Mouse (Mus musculus) fibroblast of lung, adult 2 months (primary cell): ENCODE measurements around the gene Bcat1.

Experiments used
- DNase-seq: peaks from one replicate; pipeline ENCODE4 v3.0.0-alpha.2; 2011; ENCODE audit warnings: low read depth

The Bcat1 gene

DNA sequence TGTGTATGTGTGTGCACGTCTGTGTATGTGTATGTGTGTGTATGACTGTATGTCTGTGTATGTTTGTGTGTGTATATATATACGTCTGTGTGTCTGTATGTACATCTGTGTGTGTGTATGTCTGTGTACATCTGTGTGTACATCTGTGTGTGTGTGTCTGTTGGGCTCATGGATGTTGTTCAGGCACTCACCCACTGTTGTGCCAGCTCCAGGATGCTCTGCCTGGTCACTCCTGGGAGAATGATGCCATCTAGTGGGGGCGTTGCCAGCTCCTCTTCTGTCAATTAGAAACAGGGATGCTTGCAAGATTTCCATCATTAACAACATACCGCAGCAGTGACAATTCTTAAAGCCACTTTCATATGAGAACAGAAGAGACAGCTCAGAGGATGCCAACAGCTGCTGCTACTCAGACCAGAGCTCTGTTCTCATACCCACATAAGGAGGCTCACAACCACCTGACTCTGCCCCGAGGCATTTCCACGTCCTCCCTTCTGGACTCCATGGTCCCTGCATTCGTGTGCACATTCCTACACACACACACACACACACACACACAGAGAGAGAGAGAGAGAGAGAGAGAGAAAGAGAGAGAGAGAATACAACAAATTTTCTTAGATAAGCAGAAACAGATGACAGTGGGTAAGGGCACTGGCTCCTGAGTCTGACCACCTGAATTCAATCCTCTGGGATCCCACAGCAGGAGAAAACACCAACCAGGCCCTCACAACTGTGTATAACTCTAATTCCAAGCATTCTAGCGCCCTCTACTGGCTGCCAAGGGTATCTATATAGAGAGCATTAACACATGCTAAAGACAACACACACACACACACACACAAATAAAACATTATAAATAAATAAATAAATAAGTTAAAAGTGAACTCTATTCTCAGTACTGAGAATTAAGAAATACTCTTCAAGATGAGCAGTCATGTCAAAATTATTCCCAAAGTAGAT is 65.8 kb downstream of the Bcat1 start:
- no peak for DNase-seq

DNA sequence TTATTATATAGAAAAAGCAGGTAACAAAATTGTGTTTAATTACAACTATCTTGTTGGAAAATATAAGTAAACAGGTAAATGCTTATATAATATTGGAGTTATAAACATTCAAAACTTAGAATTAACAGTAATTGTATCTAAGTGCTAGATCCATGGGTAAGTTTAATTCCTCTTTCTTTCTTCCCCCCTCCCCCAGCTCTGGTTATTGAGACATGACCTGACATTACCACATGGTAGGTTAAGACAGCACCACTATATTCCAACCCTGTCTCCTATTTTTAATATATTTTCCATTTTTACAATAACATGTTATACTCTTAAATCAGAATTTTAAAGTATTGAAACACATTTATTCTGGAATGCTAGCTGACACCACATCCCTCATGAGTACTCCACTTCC is 72.5 kb downstream of the Bcat1 start:
- DNase-seq = no peak

DNA sequence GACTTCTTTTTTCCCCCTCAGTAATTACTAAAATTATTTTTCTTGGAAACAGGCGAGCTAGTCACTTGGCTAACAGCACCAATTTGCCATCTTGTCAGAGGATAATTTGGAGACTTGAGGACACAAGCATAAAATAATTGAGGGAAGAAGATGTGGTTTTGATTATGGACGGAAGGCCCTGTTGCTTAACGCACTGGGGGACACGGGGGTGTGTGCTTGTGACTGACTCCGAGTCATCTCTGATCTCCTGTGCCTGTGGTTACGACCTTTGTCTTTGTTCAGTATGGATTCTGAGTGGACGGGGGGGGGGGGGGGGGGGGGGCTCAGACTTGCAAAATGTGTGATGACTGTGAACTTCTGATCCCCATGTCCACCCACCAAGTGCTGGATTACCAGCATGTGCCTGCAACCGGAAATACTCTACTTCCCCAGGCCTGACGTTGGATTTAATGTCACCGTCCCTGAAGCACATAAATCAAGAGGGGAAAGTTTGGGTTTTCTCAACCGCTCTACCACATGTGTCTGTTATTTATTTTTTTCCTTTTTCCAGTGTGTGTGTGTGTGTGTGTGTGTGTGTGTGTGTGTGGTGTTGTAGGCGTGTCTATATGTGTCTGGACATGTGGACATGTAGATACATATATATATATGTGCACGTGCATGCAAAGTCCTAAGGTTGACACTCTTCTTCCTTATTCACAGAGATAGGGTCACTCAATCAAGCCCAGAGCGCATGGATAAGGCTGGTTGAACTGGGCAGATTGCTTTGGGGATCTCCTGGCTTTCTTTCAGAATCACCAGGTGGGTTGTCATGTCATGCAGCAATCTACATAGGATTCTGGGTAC is 73.7 kb downstream of the Bcat1 start:
- DNase-seq = no peak

DNA sequence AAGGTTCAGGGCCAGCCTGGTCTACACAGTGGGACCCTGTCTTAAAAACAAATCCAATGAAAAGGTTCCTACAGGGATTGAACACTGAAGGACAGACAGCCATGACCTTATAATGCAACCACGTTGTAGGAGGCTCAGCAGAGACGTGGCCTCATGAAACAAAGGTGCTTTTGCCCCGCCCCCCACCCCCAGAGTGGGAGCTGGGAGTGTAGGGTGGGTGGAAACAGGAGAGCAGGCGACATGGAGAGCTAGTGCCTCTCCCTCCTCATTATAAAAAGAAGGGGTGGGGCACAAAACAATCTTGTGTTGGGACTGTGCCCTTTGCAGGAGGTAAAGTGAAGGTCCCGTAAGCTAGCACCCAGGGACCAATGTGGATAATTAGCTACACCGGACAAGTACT is 74.5 kb downstream of the Bcat1 start:
- no peak for DNase-seq

DNA sequence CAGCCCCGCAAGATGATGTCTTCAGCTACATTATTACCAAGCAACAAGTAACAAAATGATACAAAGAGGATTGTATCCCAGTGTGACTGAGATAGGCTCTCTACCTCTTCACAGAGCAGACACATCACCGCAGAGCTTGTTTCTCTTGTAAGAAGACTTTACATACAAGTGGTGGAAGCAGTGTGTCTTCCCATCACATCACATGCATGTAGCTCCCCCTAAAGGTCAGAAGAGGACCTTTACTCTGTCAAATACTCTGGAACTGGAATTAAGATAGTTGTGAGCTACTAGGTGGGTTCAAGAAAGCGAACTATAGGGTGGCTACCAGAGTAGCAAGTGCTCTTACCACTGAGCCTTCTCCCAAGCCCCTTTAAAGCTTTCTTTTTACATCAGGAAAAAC is 78.8 kb downstream of the Bcat1 start:
- no peak for DNase-seq

DNA sequence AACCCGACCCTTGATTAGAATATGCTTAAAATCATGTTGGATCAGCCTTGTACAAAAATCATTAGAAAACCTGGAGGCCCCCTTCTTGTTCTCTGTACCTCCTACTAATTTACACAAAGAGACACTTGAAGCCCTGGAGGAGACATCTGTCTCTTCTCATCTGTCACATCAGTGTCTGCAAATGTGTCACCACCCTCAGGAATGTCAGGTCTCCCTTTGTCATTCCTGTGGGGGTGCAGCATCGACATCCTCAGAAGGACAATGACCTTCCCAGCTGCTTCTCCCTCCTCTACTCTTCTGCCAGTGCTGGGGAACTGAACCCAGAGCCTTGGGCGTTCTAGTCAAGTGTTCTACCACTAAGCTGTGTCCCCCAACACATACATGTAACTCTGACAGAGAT is 83.9 kb downstream of the Bcat1 start:
- no peak for DNase-seq

DNA sequence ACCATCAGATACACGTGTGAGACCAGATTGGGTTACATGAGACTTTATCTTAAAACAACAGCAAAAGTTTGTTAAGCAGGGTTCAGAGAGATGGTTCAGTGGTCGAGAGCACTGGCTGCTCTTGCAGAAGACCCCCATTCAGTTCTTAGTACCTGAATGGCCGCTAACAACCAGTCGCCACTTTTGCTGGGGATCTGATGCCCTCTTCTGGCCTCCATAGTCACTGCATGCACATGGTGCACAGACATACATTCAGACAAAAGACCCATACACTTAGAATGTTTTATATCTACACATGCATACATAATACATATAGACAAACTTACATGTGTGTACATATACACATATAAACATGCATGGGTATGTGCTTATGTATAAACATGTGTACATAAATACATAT is 86.8 kb downstream of the Bcat1 start:
- DNase-seq = no peak

DNA sequence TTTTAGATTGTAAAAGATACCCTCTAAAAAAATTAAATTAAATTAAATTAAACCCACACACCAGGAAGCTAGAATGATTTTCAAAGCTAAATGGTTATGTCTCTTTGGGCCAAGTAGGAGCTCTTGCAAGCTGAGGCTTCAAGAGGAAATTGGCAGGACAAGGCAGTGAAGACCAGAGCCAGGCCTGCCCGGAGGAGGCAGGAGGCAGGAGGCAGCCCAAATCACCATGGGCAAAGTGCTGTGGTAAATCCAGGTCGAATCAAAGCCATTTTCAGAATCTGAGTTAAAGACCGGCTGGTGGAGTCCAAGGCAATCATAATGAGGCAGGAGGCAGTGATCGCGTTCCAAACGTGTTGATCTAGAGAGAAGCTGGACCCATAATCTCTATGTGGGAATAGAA is 88.3 kb downstream of the Bcat1 start:
- DNase-seq = no peak

DNA sequence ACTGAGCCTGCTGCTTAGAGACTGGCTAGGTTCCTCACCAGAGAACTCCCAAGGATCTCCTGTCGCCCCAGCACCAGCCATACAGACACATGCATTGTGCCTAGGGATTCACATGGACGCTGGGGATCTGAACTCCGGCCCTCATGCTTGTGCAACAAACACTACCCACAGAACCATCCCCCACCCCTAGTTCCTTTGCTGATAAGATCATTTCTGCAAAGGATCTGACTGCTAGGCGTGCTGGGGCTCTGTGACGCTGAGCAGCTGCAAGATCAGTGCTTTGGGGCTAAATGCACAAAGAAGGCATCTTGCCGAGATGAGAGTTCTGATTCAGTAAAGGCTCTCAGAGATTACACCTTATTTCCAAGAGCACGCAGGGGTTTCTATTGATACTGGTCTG is 88.8 kb downstream of the Bcat1 start:
- no peak for DNase-seq

DNA sequence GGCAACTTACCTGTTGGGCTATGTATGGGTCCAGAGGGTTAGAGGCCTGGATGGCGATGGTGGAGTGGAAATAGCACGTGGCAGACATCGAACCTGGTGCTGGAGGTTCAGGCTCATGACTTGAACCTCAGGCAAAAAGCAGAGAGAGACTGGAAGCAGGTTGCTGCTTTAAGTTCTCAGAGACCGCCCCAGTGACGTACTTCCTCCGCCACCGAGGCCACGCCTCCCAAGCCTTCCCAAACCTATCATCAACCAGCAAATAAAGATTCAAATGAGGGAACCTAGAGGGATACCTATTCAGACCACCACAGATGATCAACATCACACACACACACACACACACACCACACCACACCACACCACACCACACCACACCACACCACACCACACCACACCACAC is 91.8 kb downstream of the Bcat1 start:
- DNase-seq = no peak

DNA sequence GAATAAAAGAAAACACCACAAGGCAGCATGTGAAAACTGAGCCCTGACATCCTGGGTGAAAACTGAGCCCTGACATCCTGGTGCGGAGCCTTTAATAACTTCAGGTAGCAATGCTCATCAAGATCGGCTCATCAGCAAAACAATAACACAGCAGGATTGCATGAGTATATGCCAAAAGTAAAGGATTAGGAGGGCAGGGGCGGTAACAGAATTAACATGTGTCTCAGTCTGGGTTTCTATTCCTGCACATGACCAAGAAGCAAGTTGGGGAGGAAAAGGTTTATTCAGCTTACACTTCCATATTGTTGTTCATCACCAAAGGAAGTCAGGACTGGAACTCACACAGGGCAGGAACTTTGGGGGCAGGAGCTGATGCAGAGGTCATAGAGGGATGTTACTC is 93.9 kb downstream of the Bcat1 start:
- DNase-seq = no peak

DNA sequence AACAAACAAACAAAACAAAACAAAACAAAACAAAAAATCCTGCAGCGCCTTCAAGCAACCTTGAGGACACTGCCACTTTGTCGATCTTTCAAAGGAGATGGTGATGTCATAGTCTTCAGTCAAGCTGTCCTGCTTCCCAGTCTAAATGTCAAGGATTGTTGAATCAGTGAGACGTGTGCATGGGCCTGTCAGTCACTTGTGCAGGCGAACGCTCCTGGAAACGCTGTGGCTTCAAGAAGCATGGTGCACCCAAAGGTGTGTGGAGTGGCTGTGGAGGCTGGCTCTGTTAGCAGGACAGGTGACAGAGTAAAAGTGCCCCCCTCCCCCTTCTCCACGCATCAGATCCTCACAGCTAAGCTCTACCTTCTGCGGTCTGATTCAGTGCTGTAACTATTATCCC is 103.6 kb downstream of the Bcat1 start:
- no peak for DNase-seq

DNA sequence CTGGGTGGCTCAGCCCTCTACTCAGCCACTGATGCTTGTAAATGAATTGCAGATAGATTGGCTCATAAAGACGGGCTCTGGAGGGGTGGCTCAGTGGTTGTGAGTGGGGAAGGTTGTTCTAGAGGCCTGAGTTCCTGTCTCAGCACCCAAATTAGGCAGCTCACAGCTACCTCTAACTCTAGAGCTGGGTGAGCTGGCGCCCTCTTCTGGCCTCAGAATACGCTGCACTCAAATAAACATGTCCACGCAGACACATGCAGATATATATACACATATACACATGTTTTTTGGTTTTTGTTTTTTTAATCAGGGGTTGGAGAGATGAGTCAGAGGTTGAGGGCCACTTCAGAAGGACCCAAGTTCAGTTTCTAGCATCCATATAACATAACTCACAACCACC is 105.1 kb downstream of the Bcat1 start:
- no peak for DNase-seq

DNA sequence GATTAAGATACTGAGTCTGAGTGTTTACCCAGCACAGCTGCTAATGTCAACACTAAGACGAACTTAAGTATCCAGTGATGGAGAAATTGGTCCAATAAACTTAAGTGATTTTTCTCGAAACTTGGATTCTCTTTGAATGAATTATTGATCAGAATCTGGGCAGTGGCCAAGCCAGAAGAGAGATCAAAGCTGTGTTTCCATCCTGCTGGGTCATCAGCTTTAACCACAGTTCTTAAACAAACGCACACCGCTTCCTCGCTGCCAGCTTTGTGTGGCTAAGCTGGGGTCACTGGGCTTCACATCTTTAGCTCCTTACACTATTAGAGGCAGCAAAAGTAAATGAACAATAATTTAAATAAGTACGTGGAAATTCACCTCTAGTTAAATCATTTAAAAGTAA is 108.4 kb downstream of the Bcat1 start:
- no peak for DNase-seq

DNA sequence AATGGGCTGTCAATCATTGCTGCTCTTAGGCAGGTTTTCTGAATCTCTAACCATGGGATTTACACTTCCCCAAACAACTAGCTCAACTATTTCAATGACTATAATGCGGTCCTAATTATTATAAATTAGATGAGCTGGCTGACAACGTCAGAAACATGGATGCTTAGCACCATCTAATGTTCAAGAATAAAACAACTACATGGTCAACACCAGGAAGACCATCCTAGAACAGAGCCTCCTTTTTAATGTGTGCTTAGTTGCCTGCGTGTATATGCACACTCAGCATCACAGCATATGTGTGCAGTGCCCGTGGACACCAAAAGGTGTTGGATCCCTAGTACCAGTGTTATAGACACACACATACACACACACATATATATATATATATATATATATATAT is 111.8 kb downstream of the Bcat1 start:
- no peak for DNase-seq

DNA sequence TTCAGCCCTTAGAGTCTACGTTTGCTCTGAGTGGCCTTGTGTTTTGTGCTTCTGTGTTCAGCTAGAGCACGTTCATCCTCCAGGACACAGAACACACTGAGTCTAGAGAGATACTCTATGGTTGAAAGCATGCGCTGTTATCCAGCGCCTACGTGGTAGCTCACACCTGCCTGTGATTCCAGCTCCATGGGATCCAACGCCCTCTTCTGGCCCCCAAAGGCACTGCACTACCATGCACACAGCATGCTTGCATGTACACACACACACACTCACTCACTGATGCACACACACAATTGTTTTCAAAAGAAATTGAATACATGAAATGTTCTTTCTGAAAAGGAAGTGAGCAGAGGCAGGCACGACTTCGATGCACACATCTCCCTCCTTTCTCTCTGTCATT is 112.8 kb downstream of the Bcat1 start:
- DNase-seq = no peak

DNA sequence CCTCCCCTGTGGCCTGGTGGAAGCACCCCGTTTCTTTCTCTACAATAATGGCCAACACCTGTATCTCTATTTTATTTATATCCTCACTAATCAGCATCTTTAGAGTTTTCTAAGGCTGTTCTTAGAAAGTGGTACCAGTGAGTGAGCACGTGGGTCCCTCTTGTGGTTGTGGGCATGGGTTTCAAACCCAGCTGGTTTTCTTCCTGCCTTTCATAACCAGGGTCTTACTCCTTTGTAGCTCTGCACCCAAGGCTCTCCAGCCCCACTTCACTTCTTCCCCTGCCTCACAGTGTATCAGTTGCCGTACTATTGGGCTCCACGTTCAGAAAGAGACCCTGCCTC is 114.0 kb downstream of the Bcat1 start:
- DNase-seq = no peak

DNA sequence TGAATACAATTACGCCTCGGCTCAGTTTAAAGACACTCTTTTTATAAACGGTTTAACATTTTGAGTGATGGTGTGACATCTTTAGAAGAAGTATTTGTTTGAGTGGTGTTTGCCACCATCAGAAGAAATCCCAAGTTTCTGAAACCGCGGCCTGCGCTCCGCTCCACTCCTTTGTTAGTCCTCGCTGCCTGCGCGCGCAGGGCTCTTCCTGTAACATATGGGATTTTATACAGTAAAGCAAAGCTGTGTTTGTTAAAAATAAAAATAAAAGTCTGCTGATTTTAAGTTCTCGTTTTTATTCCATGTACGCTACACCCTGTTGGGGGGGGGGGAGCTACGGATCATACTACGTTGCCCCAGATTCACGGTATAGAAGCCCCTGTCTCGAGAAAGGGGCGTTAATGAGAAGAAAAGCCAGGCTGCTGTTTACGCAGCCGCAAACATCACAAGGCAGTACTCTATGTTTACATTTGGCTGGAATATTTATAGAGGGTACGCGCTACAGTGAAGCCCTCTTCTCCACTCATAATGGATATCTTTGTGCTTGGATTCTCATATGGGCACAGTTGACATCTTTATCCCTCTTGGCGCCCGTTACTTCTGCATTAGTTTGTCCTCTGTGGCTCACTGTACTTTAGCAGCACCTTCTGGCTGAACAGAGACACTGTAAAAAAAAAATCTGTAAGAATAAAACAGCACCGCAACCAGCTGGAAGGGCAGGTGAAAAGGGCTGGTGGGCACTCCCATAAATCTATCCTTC is 114.6 kb downstream of the Bcat1 start:
- DNase-seq = no peak

DNA sequence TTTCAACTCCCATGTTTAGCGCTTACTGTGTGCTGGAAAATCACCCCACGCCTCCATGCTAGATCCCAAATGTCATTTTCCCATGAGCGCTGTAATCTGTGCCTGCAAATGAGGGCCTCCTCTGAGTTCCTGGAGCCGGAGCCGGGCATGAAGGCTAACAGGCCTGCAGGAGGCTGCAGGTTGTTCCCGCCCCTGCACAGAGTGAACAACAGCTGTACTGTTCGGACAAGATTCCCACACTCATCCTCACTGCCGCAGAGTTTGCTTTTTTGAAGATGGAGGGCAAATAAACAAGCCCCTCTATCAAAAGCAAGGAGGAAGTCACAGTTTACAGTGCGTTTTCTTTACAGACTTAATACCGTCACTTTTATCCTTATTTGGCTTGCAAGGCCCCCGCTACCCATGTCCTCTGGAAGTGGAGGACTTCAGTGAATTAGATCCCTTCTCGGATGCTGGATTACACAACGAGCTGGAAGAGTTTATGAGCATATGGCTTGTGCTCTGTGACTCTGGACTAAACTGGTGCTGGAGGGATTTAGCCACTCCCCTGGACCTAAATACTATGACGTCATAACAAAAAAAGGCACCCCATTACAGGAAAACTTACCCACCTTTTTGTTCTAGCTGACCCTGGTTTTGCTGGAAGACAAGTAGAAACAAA is 120.0 kb downstream of the Bcat1 start:
- DNase-seq = no peak

DNA sequence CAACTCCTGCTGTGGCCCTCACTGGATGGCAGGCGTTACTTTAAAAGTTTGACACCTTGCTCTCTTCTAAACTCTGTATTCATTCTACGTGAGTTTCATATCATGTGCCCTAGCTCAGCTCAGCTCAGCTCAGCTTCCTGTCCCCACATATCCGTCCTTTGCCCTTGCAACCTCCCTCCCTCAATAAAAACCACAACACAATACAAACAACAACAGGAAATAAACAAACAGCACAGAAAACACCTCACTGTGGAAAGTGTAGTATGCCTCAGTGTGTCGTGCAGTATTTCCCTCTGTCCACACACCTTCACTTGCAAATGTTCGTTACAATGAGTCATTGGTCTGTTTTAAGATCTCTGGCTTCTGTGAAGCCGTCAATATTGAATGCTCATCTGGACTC is 123.1 kb downstream of the Bcat1 start:
- no peak for DNase-seq

DNA sequence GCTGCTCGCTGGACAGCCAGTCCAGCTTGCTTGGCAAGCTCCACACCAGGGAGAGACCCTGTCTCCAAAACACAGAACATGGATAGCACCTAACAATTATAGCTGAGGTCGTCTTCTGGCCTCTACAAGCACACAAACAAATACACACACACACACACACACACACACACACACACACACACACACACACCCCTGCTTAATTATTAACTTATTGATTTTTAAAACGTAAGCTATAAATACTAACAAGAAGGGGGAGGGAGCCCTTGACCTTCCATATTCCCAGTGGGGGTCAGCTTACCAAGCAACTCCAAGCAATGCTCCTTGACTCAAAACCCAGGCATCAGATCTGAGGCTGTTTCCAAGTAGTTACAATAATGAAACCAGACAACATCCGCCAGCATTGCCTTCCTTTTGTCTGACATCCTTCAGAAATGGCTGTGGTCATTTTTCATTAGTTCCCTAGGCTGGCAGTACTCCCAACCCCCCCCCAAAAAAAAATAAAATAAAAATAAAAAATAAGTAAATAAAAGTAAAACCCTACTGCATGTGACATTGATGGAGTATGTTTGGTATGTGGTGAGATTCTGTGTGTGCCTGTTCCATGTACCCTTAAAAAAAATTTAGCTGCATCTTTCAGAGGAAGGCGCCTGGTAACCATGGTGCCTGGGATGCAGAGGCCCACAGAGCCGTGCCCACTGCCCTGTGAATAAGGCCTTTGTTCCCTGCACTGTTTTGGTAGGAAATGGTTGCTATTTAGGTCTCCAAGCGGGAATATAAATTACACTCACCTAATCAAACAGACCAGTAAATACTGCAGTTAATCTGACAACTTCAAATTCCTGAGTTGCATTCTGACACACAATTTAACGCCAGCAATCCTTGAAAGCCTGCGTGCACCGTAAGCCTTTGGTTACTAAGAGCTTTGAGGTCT is 131.3 kb downstream of the Bcat1 start:
- DNase-seq = peak; percentile 36
